Mouse (Mus musculus) CD4-positive, CD25-positive, alpha-beta regulatory T cell, adult 4 months (primary cell): ENCODE measurements around the gene Ccnf. TPM values are rescaled to one million over a fixed set of nuclear protein-coding genes. Genes with fewer than 3 reads are reported as not detected.

ENCODE experiments used
- ATAC-seq: one replicate; pipeline ENCODE4 v1.8.0; 2017
- polyA plus RNA-seq, 2 experiments: library from polyadenylated mRNA; unstranded; fragments of 100-300 nt; shearing (Covaris generic); gene quantifications; one replicate each; pipeline ENCODE4 v1.2.1; 2017

Ccnf gene
- 1 to 10 TPM; 4.1 to 6.6 TPM for polyA plus RNA-seq

DNA sequence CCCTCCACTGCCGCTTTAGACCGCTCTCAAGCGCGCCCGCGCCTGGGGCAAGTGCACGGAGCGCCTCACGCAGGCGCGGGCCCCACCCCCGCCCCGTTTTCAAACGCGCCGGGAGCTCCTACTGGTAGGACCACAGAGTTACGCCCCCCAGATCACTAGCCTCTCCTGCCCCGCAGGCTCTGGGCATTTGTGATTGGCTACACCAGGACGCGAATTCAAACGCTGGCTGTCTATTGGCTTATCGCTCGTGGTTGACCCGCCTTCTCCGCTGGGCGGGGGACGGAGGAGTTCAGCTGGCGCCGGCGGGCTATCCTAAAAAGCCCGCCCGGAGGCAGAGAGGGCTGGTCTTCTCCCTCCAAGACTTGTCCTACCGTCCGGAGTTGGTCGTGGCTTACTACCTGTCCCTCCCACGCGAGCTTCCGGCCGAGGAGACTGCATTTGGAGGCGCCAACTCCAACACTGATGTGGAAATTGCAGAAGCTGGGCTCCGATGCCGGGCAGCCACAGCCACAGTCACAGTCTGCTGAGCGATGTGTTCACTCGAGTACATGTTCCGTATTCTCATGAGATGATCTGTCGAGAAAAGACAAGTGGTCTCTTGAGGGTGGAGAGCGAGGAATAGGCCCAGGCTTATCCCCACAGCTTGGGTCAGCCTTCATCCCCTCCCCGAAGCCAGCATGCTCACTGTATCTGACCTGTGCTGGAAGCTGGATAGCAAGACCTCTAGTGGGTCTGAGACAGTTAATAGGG, at the start of gene Ccnf:
Gene Ccnf, minus strand, starts transcription at position 165 of the 750 bp plus-strand sequence.
- ATAC-seq: peak; percentile 100

DNA sequence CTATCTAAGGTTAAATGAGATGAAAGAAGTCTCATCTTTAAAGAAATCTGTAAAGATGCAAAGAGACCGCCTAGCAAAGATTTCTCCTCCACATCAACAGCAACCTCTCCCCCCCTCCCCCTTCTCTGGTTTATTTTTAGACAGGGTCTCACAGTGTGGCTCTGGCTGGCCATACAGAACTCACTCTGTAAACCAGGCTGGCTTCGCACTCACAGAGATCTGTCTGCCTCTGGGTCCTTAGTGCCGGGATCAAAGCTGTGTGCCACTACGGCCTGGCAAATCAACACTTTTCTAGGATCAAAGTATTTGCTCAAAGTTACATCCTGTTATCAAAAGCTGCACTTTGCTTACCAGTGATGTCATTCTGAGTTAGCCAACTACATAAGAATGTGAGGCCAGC, 49.4 kb upstream of the Ccnf start:
- ATAC-seq: no peak

GRCm38 (mm10) chr17:24289338-24289737, 38.1 kb upstream of the Ccnf start:
- ATAC-seq: no peak

GRCm38 (mm10) chr17:24288477-24288876, 37.2 kb upstream of the Ccnf start:
- ATAC-seq: peak; percentile 88

GRCm38 (mm10) chr17:24285680-24286079, 34.4 kb upstream of the Ccnf start:
- no peak for ATAC-seq

- no peak for ATAC-seq
Observed at GRCm38 (mm10) chr17:24283266-24283818, 32.1 kb upstream of the Ccnf start.

DNA sequence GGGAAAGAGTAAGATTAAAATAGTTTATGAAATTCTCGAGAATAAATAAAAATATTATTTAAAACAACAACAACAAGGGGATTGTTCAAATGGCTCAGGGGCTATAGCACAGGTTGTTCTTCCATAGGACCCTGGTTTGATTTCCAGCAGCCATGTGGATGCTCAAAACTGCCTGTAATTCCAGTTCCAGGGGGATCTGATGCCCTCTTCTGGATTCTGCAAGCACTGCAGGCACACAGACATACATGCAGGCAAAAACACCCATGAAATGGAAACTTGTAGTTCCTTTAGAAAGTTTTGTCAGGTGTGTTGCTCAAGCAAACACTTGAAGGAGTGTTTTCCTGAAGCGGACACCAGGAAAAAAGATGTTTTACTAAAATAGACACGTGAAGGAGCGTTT, 31.4 kb upstream of the Ccnf start:
- no peak for ATAC-seq

GRCm38 (mm10) chr17:24279907-24280306, 28.6 kb upstream of the Ccnf start:
- ATAC-seq: no peak

- ATAC-seq: no peak
Observed at GRCm38 (mm10) chr17:24267133-24267532, 15.8 kb upstream of the Ccnf start.

DNA sequence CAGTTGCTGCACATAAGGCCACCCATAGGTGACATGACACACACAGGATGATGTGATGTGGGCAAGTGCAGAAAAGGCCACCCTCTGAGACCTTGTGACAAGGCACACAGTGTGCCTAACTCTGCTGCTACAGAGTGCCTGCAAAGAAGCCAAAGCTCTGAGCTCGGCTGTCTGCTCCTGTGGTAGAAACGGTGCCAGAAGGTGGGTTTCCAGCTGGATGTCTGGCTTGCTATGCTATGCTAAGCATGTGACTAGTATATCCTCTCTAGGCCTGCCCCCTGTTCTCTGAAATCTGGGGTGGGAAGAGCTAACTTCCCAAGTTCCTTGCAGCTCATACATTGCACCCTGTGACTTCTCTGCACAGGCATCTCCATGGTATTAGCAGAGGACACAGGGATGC, 13.5 kb upstream of the Ccnf start:
- ATAC-seq: no peak

DNA sequence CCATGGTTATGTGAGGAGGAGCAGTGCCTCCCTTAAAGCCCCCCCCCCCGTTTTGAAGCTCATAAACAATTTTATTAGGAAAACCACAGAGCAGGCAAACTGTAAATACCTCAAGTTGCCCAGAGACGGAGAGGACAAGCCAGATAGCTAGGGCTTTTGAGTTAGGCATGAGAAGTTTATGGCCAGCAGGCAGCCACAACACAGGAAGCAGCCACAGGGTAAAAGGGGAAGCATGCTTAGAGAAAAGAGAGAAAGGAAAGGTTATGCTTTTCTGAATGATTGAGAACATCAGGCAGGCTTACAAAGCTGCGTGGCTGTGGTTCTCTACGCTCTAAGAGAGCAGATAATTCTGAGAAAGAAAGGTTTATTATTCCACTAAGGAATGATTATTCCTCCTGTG, 9.2 kb upstream of the Ccnf start:
- no peak for ATAC-seq

DNA sequence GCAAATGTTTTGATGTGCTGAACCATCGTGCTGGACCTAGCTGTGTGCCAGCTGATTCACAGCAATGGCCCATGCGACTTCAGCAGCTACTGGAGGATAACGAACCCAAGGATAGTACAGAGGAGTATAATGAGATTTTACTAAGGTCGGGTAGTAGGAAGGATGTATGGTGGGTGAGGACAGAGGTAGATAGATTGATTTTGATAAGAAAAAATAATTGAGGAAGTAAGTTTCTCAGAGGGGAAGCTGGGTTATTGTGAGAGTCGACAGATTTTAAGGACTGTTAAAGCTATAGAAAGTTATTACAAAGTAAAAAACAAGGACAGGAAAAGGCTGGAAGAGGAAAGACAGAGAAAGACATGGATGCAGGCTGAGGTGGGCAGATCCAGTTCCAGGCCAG, 8.4 kb upstream of the Ccnf start:
- no peak for ATAC-seq

GRCm38 (mm10) chr17:24258981-24259380, 7.7 kb upstream of the Ccnf start:
- ATAC-seq: no peak

DNA sequence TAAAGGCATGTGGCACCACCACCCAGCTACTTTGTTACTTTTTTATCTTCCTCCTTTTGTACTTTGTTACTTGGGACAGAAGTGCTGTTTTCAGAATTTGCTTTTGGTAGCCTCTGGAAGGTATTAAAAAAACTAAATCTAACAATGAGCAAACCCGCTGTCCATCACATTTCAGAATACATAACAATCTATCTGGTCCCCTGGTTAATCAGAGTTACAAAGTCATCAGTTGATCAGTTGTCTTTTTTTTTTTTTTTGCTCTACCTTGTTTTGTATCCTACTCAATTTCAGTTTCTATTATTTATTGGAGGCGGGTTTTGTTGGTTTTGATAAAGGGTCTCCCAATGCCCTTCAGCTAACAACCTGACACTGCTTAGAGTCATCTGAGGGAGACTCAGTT, 1.0 kb upstream of the Ccnf start:
- no peak for ATAC-seq

DNA sequence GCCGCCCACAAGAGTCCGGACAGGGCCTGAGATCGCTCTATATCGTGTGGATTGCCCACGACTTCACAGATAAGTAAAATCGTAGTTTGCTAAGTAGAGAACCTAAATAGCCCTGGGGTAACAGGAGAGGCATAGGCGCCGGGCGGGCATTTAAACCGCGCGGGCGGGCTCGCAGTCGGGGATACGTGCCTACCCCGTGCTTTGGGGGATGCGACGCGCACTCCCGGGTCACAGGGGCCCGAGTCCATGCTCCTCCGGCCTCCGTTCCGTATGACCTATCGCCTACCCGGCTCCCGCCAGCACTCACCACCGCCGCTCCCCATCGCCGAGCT, 330 bp downstream of the Ccnf start:
- no peak for ATAC-seq

DNA sequence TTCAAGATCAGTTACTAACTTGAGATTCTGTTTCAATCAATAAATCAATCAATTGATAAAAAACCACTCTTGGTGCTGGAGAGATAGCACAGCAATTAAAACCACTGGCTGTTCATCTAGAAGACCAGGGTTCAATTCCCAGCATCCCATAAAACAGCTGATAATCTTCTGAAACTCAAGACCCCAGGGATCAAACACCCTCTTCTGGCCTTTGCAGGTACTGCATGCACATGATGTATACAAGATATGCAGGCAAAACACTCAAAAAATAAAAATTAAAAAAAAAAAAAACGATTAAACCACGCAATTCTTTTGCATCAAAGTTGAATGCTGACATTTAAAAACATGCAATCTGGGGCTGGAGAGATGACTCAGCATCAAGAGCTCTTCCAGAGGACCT, 2.6 kb downstream of the Ccnf start:
- no peak for ATAC-seq

DNA sequence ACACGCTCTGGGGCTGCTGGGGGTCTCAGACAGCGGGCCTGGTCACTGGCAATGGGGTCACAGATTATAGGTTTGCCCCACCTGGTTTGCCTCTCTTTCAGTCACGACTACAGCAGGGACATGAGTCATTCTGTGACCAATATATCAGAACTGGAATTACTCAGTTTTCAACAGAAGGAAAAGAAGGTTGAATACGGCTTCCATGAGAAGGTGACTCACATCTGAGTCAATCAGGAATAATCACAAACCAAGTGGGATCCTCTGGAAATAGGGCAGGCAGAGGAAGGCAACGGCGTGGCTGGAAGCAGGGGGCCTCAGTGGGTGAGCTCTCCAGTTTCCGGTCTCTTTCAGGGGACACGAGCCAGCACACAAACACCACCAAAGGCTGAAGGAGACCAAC, 7.2 kb downstream of the Ccnf start:
- ATAC-seq: no peak

DNA sequence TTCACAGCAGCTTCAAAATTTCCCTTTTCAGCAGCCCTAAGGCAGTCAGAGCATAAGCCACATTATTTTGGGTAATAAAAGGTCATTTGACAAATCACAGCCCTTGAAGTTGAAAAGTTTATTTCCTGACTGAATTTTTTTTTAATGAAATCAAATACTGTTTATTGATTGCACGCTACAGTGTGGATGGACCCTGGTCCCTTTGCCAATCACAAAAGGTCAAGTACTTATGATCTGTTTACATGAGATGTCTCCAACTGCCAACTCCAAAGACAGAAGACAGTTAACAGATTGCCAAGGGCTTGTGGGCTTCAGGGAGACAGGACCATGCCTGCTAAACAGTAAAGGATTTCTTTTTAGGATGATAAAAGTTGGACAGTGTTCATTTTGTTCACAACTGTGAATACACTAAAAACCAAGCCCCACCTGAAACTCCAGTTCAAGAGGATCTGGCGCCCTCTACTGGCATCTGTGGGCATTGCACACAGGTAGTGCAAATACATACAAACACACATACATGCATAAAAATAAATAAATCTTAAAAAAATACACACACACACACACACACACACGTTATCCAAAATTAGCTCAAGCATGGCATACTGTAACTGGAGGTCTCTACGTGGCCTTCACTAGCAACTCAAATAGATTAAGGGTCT, 7.8 kb downstream of the Ccnf start:
- ATAC-seq: no peak

DNA sequence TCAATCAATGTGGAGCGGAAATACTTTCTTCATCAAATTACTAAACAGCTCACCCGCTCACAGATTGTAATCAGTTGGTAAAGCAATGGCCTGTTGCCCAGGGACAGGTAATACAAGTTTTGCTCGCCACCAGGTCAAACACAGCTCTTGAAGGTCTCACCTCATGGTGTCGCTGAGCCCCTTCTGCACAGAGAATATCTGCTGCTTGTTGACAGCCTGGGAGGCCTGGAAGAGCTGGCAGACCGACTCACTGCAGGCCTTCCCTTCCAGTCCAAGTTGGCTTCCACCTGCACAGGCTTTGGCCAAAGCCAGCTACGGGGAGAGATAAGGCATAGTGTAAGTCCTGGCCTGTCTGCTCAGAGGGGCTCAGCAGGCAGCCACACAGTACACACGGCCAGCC, 14.4 kb downstream of the Ccnf start:
- ATAC-seq: no peak

- ATAC-seq: no peak
Observed at GRCm38 (mm10) chr17:24236479-24236878, 14.8 kb downstream of the Ccnf start.

DNA sequence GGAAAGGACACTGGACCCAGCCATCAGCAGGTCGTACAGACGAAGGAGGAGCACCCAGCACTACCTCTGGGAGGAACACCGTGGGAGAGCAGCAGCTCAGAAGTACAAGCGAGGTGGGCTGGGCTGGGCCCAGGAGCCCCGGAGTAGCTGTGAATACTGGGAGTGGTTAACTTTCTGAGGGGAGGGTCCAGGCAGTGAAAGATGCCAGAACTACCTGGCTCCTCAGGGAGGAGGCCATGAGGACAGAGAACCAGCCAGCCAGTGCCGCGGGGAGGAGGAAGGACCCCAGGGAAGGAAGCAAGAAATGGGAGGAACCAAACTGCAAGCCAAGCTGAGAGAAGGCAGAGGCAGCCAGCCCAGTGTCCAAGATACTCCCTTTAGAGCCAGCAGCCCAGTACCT, 23.3 kb downstream of the Ccnf start:
- ATAC-seq: no peak

DNA sequence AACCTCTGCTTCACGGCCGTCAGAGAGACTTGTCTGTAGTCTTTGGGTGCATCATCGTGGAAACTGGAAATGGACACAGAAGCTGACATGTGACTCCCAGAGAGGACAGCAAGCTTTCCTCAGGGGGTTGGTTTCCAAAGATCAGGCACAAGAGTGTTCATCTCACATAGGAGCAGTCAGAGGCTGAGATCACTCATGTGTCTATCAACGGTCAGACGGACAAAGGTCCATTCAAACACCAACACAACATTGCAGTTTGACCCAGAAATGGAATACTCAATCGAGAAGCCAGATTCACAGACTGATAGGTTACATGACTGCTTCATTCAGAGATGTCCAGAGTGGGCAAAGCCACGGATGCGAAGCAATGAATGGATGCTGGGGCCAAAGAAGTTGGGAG, 24.6 kb downstream of the Ccnf start:
- ATAC-seq: no peak

- ATAC-seq: no peak
Observed at GRCm38 (mm10) chr17:24225851-24226250, 25.4 kb downstream of the Ccnf start.

GRCm38 (mm10) chr17:24224741-24225140, 26.5 kb downstream of the Ccnf start:
- ATAC-seq: no peak
